Mouse (Mus musculus): ENCODE results near the gene Aldh1a3.

Aldh1a3 gene

GRCm38 (mm10) chr7:66369071-66369933, 58.0 kb downstream of the Aldh1a3 start:
- no peak for DNase-seq

- no peak for DNase-seq
These were observed 61.4 kb downstream of the Aldh1a3 start, which contains the start of gene Gm10974 for GRCm38 (mm10) chr7:66365904-66366303. Gm10974 (plus strand) TSS chr7:66365905.

GRCm38 (mm10) chr7:66365411-66365810, 61.9 kb downstream of the Aldh1a3 start:
- no peak for DNase-seq

GRCm38 (mm10) chr7:66364491-66364890, 62.8 kb downstream of the Aldh1a3 start:
- DNase-seq = no peak

- no peak for DNase-seq
These were observed 68.3 kb downstream of the Aldh1a3 start for GRCm38 (mm10) chr7:66359044-66359443.

GRCm38 (mm10) chr7:66358461-66358860, 68.9 kb downstream of the Aldh1a3 start:
- no peak for DNase-seq

- DNase-seq = no peak
These were observed 71.4 kb downstream of the Aldh1a3 start for GRCm38 (mm10) chr7:66355791-66356522.

- no peak for DNase-seq
These were observed 72.4 kb downstream of the Aldh1a3 start for GRCm38 (mm10) chr7:66354911-66355310.

- DNase-seq = no peak
These were observed 76.2 kb downstream of the Aldh1a3 start for GRCm38 (mm10) chr7:66351074-66351473.

GRCm38 (mm10) chr7:66349670-66350069, 77.6 kb downstream of the Aldh1a3 start:
- no peak for DNase-seq

GRCm38 (mm10) chr7:66348588-66348987, 78.7 kb downstream of the Aldh1a3 start:
- DNase-seq = no peak

- DNase-seq = no peak
These were observed 80.2 kb downstream of the Aldh1a3 start for GRCm38 (mm10) chr7:66346959-66347663.

- no peak for DNase-seq
These were observed 84.0 kb downstream of the Aldh1a3 start for GRCm38 (mm10) chr7:66343307-66343706.

- no peak for DNase-seq
These were observed 84.5 kb downstream of the Aldh1a3 start for GRCm38 (mm10) chr7:66342831-66343230.

GRCm38 (mm10) chr7:66342323-66342722, 85.0 kb downstream of the Aldh1a3 start:
- DNase-seq = peak; percentile 20

Data from cerebellum, adult 8-10 months (tissue).